Mouse (Mus musculus): Measurements from ENCODE around the gene Trim47. TPM values are rescaled to one million over a fixed set of nuclear protein-coding genes. Genes with fewer than 3 reads are reported as not detected.

Gene Trim47
- polyA plus RNA-seq, 1 experiment from 2014 or later: 4.0 TPM

DNA sequence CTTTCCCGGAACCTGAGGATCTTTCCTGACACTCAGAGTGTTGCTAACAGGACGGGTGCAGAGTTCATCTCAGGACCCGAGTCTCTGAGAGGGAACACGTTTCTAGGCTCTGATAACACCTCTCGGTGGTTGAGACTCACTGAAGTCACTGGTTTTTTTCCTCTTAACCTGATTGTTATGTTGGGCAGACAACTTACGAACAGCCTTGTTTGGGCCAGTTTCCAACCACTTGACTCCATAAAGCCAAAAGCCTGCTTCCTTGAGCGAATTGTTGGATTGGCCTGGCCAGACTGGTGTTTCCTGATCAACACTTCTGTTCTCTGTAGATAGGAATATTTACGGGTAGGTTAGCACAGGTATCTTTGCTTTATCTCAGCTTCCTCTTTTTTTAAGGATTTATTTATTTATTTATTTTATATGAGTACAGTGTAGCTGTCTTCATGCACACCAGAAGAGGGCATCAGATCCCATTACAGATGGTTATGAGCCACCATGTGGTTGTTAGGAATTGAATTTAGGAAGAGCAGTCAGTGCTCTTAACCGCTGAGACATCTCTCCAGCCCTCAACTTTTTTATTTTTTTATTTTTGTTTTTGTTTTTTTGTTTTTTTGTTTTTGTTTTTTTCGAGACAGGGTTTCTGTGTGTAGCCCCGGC lies 38.1 kb downstream of the Trim47 start:
- Histone ChIP-seq H3K4me3 (ENCODE audit: low read depth, low read length) (no peak overlapping the region), H3K4me2 (ENCODE audit: low read length) (no peak overlapping the region), H3K27me3 (replicated peaks; ENCODE audit: control insufficient read depth, insufficient read depth, low read length) (no peaks in the 10 kb centered on the region), H3K9ac (ENCODE audit: low read length) (no peak overlapping the region), H3K27ac (ENCODE audit: low read depth, low read length) (no peak overlapping the region), H3K4me1 (ENCODE audit: control insufficient read depth, insufficient read depth, low read length) (peaks cover 12% of the 10 kb centered on the region), H3K36me3 (ENCODE audit: control insufficient read depth, insufficient read depth, low read length) (peaks cover 1% of the 10 kb centered on the region), H3K9me3 (replicated peaks; ENCODE audit: control insufficient read depth, low read length) (no peaks in the 10 kb centered on the region)
- DNase-seq (ENCODE audit: low spot score) (no peak), ATAC-seq (no peak)
- 87% methylated on average over 11 of the region's 11 CpGs for WGBS

DNA sequence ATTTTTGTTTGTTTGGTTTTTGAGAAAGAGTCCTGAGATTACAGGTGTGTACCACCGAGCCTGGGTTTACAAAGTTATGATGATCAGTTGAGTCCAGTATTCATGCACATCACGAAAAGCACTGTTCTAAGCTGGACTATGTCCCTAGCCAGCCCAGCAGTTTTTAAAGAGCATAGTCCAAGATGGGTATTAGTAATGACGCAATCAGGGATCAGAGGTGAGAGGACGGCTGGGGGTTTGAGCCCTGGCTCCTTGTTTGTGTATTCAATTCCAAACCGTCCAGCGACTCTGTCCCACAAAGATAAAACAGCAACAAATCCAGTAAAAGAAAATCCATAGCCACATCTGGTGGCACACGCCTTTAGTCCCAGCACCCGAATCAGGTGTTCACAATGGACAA lies 38.8 kb downstream of the Trim47 start:
- peaks cover 8% of the 10 kb centered on the region for H3K36me3 ChIP-seq (ENCODE audit: control insufficient read depth, insufficient read depth, low read length)
- no peak overlapping the region; the same call in 1 of the 2 replicates for H3K9ac ChIP-seq (ENCODE audit: low read length)
- no peak overlapping the region for H3K4me3 ChIP-seq (ENCODE audit: low read depth, low read length)
- H3K9me3 ChIP-seq (replicated peaks; ENCODE audit: control insufficient read depth, low read length): no peaks in the 10 kb centered on the region
- no peak overlapping the region for H3K27ac ChIP-seq (ENCODE audit: low read depth, low read length)
- peak overlapping the region; percentile 53; the same call in 1 of the 2 replicates for H3K4me2 ChIP-seq (ENCODE audit: low read length)
- peaks cover 12% of the 10 kb centered on the region for H3K4me1 ChIP-seq (ENCODE audit: control insufficient read depth, insufficient read depth, low read length)
- DNase-seq (ENCODE audit: low spot score) (no peak), ATAC-seq (no peak)
- WGBS: 86% methylated on average over 8 of the region's 8 CpGs
- no peaks in the 10 kb centered on the region for H3K27me3 ChIP-seq (replicated peaks; ENCODE audit: control insufficient read depth, insufficient read depth, low read length)

DNA sequence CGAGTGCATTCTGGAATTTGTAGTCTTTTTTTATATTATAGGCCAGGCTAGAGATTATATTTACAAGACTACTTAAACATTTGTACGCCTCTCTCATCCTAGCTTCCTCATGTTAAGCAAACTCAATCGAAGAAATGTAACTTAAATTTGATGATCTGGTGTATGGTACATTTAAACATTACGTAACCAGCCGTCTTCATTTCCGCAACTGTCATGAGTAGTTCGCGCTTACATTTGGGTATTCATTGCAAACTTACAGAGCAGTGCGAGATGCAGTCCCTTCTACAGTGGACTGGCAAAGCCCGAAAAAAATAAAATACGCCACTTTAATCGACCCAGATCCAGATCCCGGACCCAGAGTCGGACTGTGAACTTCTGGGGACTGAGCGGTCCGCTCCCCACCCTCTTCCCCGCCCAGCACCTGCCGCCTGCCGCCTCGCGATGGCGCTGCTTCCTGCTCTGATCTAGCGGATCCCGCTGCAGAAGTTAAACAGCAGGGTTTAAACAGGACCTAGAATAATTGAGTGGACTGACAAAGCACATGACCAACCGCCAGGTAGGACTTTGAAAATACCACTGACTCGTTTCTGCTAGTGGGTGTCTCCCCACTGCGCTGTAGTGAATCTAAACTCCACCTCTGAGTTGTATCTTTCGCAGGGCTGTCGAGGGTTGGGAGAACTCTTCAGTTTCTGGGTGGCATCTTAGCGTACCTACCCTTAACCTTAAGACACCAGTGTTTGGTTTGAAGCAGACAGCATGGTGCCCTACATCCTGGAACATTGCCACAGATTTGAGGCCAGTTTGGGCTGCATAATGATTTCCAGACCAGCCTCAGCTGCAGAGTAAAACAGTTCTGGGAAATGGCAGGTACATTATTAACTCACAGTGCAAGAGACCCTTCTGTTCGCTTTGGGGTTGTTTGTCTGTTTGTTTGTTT lies 39.5 kb downstream of the Trim47 start:
- H3K4me3 ChIP-seq (ENCODE audit: low read depth, low read length): peak overlapping the region; percentile 44
- H3K9ac ChIP-seq (ENCODE audit: low read length): peak overlapping the region; percentile 54; the same call in 1 of the 2 replicates
- DNase-seq (ENCODE audit: low spot score) (peak; percentile 87), ATAC-seq (peak; percentile 81)
- H3K4me1 ChIP-seq (ENCODE audit: control insufficient read depth, insufficient read depth, low read length): peaks cover 12% of the 10 kb centered on the region
- H3K36me3 ChIP-seq (ENCODE audit: control insufficient read depth, insufficient read depth, low read length): peaks cover 14% of the 10 kb centered on the region
- peak overlapping the region; percentile 31; the same call in 1 of the 2 replicates for H3K27ac ChIP-seq (ENCODE audit: low read depth, low read length)
- H3K9me3 ChIP-seq (replicated peaks; ENCODE audit: control insufficient read depth, low read length): no peaks in the 10 kb centered on the region
- WGBS: 3% methylated on average over 31 of the region's 31 CpGs
- H3K4me2 ChIP-seq (ENCODE audit: low read length): peak overlapping the region; percentile 53
- H3K27me3 ChIP-seq (replicated peaks; ENCODE audit: control insufficient read depth, insufficient read depth, low read length): no peaks in the 10 kb centered on the region

DNA sequence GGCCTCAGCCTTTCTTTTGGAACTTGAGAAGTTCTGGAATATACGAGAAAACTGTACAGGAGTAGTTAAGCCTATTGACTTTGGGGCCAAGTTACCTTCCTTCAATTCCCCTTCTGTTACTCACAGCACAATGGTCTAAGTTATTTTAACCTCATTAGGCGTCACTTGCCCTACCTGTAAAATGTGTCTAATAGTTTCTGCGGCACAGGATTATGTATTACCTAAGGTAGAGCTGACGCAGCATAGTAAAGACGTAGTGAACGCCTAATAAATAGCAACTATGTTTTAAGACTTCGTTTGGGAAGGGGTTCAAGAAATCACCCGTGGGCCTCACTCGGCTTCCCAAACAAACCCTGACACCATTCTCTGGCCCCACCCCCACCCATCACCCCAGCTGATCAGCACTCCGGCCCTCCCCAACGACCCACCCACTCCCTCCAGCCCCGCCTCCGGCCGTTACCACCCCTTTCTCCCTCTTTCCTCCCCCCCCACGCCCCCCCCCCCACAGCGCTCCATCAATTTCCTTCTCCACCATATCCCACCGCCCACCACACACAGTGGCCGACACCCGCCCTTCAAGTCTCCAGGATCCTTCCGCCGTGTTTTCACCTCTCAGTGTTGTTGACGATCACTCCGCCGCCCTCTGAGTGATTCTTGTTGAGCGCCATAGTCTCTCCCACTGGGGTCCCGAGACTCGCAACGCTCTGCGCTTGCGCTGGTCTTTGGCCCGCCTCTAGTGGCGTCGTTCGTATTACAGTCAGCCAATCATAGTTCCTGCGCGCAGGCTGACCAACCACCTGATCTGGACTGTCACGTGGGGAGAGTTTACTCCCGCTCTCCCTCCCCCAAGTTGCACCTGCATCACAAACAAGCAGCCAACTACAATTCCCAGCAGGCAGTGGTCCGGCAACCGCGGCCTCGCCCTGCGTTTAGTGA lies 40.5 kb downstream of the Trim47 start, which contains the start of gene Wbp2:
Gene Wbp2, minus strand, starts transcription at position 738 of the 936 bp plus-strand sequence.
- peak; percentile 97 for ATAC-seq
- H3K36me3 ChIP-seq (ENCODE audit: control insufficient read depth, insufficient read depth, low read length): peaks cover 23% of the 10 kb centered on the region
- WGBS: 4% methylated on average over 39 of the region's 43 CpGs

DNA sequence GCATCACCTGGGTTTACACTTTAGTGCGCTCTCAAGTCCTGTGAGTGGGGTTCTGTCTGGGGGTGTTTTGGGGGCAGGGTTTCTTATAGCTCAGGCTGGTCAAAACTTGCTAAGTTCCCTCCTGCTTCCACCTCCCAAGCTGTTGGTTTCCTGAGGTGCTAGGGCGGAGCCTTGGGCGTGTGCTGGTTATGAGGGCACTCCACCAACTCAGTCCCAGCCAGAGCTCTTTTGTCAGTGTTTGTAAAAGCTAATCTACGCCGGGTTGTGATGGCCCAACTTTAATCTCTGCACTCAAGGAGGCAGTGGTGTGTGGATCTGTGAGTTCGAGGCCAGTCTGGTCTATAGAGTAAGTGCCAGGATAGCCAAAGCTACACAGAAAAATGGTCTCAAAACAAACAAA lies 42.8 kb downstream of the Trim47 start:
- H3K4me1 ChIP-seq (ENCODE audit: control insufficient read depth, insufficient read depth, low read length): peaks cover 12% of the 10 kb centered on the region
- no peaks in the 10 kb centered on the region for H3K9me3 ChIP-seq (replicated peaks; ENCODE audit: control insufficient read depth, low read length)
- ATAC-seq: no peak
- no peak overlapping the region for H3K27ac ChIP-seq (ENCODE audit: low read depth, low read length)
- no peak overlapping the region for H3K4me2 ChIP-seq (ENCODE audit: low read length)
- no peak overlapping the region for H3K4me3 ChIP-seq (ENCODE audit: low read depth, low read length)
- peaks cover 47% of the 10 kb centered on the region for H3K36me3 ChIP-seq (ENCODE audit: control insufficient read depth, insufficient read depth, low read length)
- no peak overlapping the region for H3K9ac ChIP-seq (ENCODE audit: low read length)
- no peak for DNase-seq (ENCODE audit: low spot score)
- WGBS: 94% methylated on average over 6 of the region's 6 CpGs
- H3K27me3 ChIP-seq (replicated peaks; ENCODE audit: control insufficient read depth, insufficient read depth, low read length): no peaks in the 10 kb centered on the region

More for the DNA sequence above, 40.5 kb downstream of the Trim47 start, which contains the start of gene Wbp2:
- peak within 1 kb of the TSS; percentile 54 for H3K9ac ChIP-seq (ENCODE audit: low read length)
- peak within 1 kb of the TSS; percentile 75; the same call in 1 of the 2 replicates for H3K27ac ChIP-seq (ENCODE audit: low read depth, low read length)
- peaks cover 12% of the 10 kb centered on the region for H3K4me1 ChIP-seq (ENCODE audit: control insufficient read depth, insufficient read depth, low read length)
- H3K4me3 ChIP-seq (ENCODE audit: low read depth, low read length): peak within 1 kb of the TSS; percentile 44
- peak; percentile 100 for DNase-seq (ENCODE audit: low spot score)
- no peaks in the 10 kb centered on the region for H3K9me3 ChIP-seq (replicated peaks; ENCODE audit: control insufficient read depth, low read length)
- peak within 1 kb of the TSS; percentile 63 for H3K4me2 ChIP-seq (ENCODE audit: low read length)
- H3K27me3 ChIP-seq (replicated peaks; ENCODE audit: control insufficient read depth, insufficient read depth, low read length): no peaks in the 10 kb centered on the region

DNA sequence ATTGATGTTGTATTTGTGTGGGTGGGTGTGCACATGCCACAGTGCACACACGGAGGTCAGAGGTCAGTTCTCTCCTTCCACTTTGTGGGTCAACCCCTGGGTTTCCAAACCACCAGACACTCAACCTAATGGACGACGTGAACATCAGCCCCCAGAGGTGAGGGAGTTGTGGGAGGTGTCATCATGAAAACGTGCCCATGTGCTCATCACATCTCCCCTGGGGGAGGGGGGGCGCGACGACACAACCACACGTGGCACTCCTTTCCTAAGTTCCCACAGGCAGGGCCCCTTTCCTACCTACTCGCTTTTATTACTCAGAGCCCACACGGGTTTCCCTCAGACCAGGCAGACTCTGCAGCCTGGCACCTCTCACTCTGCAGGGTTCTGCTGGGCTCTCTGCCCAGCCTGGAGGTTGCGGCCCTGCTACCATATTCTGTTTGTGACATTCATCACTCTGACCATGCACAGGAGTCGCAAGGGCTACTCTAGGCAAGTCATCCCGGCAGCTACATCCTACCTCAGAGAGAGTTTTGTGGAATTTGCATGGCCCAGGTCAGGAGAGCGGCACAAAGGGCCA lies 43.8 kb downstream of the Trim47 start:
- DNase-seq (ENCODE audit: low spot score) (no peak), ATAC-seq (no peak)
- Histone ChIP-seq H3K9me3 (replicated peaks; ENCODE audit: control insufficient read depth, low read length) (no peaks in the 10 kb centered on the region), H3K4me1 (ENCODE audit: control insufficient read depth, insufficient read depth, low read length) (peaks cover 12% of the 10 kb centered on the region), H3K9ac (ENCODE audit: low read length) (no peak overlapping the region), H3K36me3 (ENCODE audit: control insufficient read depth, insufficient read depth, low read length) (peaks cover 54% of the 10 kb centered on the region), H3K27ac (ENCODE audit: low read depth, low read length) (no peak overlapping the region), H3K4me2 (ENCODE audit: low read length) (no peak overlapping the region), H3K4me3 (ENCODE audit: low read depth, low read length) (no peak overlapping the region), H3K27me3 (replicated peaks; ENCODE audit: control insufficient read depth, insufficient read depth, low read length) (no peaks in the 10 kb centered on the region)
- WGBS: 93% methylated on average over 14 of the region's 14 CpGs

DNA sequence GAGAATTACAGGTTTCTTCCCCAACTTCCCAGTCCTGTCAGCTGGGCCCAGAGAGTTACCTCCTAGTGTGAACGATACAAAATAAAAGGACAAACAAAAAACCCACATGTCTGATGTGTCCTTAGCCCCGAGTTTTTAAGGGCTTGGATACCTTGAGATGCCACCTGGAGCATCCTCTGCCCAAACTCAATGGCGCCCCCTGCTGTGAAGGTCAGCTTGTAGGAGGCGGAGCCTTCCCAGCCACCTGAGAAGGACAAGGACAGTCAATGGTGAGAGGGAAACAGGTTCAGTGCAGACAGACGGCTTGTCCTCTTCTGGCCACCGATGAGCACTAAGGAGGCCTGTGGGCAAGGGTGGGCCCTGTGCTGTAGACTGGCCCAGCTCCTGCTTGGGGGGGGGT lies 45.9 kb downstream of the Trim47 start:
- H3K4me1 ChIP-seq (ENCODE audit: control insufficient read depth, insufficient read depth, low read length): peaks cover 9% of the 10 kb centered on the region
- H3K9ac ChIP-seq (ENCODE audit: low read length): no peak overlapping the region
- H3K4me3 ChIP-seq (ENCODE audit: low read depth, low read length): no peak overlapping the region
- no peak for ATAC-seq
- no peak overlapping the region for H3K4me2 ChIP-seq (ENCODE audit: low read length)
- H3K9me3 ChIP-seq (replicated peaks; ENCODE audit: control insufficient read depth, low read length): no peaks in the 10 kb centered on the region
- H3K27me3 ChIP-seq (replicated peaks; ENCODE audit: control insufficient read depth, insufficient read depth, low read length): no peaks in the 10 kb centered on the region
- peaks cover 54% of the 10 kb centered on the region for H3K36me3 ChIP-seq (ENCODE audit: control insufficient read depth, insufficient read depth, low read length)
- WGBS: 67% methylated on average over 6 of the region's 6 CpGs
- no peak overlapping the region for H3K27ac ChIP-seq (ENCODE audit: low read depth, low read length)
- no peak for DNase-seq (ENCODE audit: low spot score)

DNA sequence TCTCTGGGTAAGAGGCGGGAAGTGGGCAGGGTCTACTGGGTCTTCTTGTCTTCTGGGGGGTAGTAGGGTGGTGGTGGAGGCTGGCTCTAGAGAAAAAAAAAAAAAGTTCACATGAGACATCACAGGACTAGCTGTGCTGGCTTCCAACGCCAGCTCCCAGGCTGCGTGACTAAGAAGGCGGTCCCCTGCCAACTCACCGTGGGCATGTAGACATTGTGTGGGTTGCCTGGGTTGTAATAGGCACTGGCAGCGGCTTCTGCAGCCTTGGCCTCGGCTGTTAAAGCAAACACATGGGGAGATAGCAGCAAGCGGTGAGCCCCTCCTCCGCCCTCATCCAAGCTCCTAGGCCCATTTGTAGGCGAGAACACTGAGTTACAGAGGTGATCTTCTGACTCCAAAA lies 47.5 kb downstream of the Trim47 start:
- Histone ChIP-seq H3K9me3 (replicated peaks; ENCODE audit: control insufficient read depth, low read length) (no peaks in the 10 kb centered on the region), H3K4me1 (ENCODE audit: control insufficient read depth, insufficient read depth, low read length) (no peaks in the 10 kb centered on the region), H3K27me3 (replicated peaks; ENCODE audit: control insufficient read depth, insufficient read depth, low read length) (no peaks in the 10 kb centered on the region), H3K4me3 (ENCODE audit: low read depth, low read length) (no peak overlapping the region), H3K36me3 (ENCODE audit: control insufficient read depth, insufficient read depth, low read length) (peaks cover 54% of the 10 kb centered on the region), H3K9ac (ENCODE audit: low read length) (no peak overlapping the region), H3K4me2 (ENCODE audit: low read length) (no peak overlapping the region), H3K27ac (ENCODE audit: low read depth, low read length) (no peak overlapping the region)
- no peak for ATAC-seq
- 85% methylated on average over 10 of the region's 10 CpGs for WGBS
- DNase-seq (ENCODE audit: low spot score): no peak
